Mouse (Mus musculus) lung, embryonic 16.5 days (tissue): ENCODE measurements at regions not wholly inside any gene's neighbourhood (a gene's known extent, or its start where the extent isn't known, plus 50 kb on each side); places are given as distances from the start of the nearest gene placed in this dataset.

Source experiments
- ATAC-seq: fragments of 200-750 bp; cut with Nextera tagmentation; 2 replicates; pipeline ENCODE4 v1.8.0; 2017; ENCODE audit warnings: low read depth, mild to moderate bottlenecking, moderate library complexity
- H3K27ac ChIP-seq: fragments of 300-500 bp; sonication (generic); 2 replicates; pipeline ENCODE4 v1.5.1; 2014; ENCODE audit warnings: mild to moderate bottlenecking, control low read depth, low read length
- H3K27me3 ChIP-seq: fragments of 300-500 bp; sonication (generic); 2 replicates; pipeline ENCODE4 v1.6.1; 2014; ENCODE audit warnings: low read depth, low read length, mixed read lengths; ENCODE audit not compliant: control insufficient read depth, insufficient read depth
- H3K36me3 ChIP-seq: fragments of 300-500 bp; sonication (generic); 2 replicates; pipeline ENCODE4 v1.6.1; 2014; ENCODE audit warnings: low read length; ENCODE audit not compliant: control insufficient read depth, insufficient read depth
- H3K4me1 ChIP-seq: fragments of 300-500 bp; sonication (generic); replicated peaks from 2 replicates; pipeline ENCODE4 v1.6.1; 2014; ENCODE audit warnings: low read length, mixed read lengths; ENCODE audit not compliant: control insufficient read depth, insufficient read depth
- H3K4me2 ChIP-seq: fragments of 300-500 bp; sonication (generic); 2 replicates; pipeline ENCODE4 v1.6.1; 2014; ENCODE audit warnings: low read depth, low read length, control low read depth
- H3K4me3 ChIP-seq: fragments of 300-500 bp; sonication (generic); 2 replicates; pipeline ENCODE4 v1.5.1; 2014; ENCODE audit warnings: mild to moderate bottlenecking, low read length, control low read depth
- H3K9ac ChIP-seq: fragments of 300-500 bp; sonication (generic); 2 replicates; pipeline ENCODE4 v1.6.1; 2014; ENCODE audit warnings: low read length, control low read depth
- H3K9me3 ChIP-seq: fragments of 300-500 bp; sonication (generic); 2 replicates; pipeline ENCODE4 v1.6.1; 2016; ENCODE audit warnings: low read length; ENCODE audit not compliant: control insufficient read depth
- WGBS: fragments of 180-500 bp; shearing (Covaris S2); extraction: QIAGEN DNeasy Blood & Tissue Kit; methylation state at CpG from one replicate; pipeline ENCODE4 v1.1.7; 2014; 5-methylcytosine and 5-hydroxymethylcytosine counted together

DNA sequence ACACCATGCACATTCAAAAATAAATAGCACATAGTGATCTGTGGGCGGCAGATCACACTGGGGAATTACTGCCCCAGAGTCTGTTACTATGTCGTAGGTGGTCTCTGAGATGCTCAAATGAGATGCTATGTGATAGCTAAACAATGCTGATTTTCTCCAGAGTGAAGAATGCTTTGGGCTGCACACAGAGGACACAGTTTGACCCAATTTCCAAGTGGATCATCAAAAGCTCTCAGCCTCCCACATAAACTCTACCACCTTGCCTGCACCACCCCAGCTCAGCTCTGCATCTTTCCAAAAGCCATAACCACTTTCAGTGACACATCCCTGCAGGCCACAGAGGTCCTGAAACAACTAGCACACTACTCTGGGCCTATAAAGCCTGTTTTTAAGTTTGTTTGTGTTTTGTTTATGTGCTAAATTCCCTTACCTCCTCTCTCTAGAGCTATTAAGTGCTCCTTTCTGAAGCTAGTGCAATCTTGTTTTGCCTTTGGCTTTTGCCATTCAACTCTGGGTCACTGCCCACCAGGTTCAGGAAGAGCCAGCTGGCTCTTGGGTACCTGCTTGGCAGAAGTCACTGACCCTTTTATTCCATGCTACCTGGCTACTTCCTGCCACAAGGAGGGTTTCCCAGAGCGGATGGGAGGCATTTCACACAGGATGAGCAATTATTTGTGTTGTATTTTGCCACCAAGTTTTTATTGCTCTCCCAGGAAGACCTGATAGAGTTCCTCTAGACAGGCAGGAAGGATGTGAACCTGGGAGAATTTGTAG lies 73.3 kb upstream of the 2610301B20Rik start:
- no peaks in the 10 kb centered on the region for H3K9me3 ChIP-seq
- H3K4me1 ChIP-seq: no peaks in the 10 kb centered on the region
- H3K4me2 ChIP-seq: no peak overlapping the region
- WGBS: 74% methylated on average over 3 of the region's 3 CpGs
- no peak overlapping the region for H3K4me3 ChIP-seq
- H3K36me3 ChIP-seq: no peaks in the 10 kb centered on the region
- H3K27ac ChIP-seq: no peak overlapping the region
- no peak for ATAC-seq
- H3K27me3 ChIP-seq: no peaks in the 10 kb centered on the region
- H3K9ac ChIP-seq: no peak overlapping the region

DNA sequence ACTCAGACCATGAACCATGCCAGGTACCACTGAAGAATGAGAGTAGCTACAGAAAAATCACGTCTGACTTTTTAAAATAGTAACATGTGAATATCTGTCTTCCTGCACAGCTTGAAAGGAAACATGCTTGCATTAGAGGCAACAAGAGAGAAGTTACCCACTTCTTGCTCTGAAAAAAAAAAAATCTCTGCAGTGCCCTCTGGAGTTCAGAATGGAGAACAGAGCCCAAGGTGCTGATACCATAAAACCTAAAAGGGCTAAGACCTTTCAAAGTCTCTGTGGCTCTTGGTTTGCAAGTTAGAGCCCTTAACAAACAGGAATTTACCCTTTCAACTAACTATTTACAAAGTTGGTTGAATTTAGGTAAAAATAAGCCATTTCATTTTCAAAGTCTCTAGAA lies 69.6 kb upstream of the 2610301B20Rik start:
- H3K4me1 ChIP-seq: no peaks in the 10 kb centered on the region
- H3K36me3 ChIP-seq: no peaks in the 10 kb centered on the region
- H3K27ac ChIP-seq: no peak overlapping the region
- WGBS: 18% methylated on average over 1 of the region's 1 CpGs
- no peaks in the 10 kb centered on the region for H3K9me3 ChIP-seq
- no peak overlapping the region for H3K9ac ChIP-seq
- no peak for ATAC-seq
- H3K27me3 ChIP-seq: no peaks in the 10 kb centered on the region
- no peak overlapping the region for H3K4me2 ChIP-seq
- H3K4me3 ChIP-seq: no peak overlapping the region

DNA sequence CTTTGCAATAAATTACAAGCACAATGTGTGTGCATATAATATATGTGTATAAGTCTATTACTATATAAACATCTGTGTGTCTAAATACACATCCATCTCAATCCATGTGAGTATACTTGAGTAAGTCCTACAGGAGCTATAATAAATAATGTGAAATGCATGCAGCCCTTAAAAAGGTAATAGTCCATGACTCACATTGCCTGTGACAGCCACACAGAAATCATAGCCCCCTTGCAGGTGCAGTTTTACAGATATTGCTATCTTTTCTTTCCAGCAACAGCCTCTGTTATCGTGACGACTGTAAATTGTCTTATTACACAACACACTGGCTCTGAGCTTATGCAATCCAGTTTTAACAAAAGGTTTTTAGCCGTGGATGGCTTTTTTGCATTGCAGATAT lies 67.0 kb upstream of the 2610301B20Rik start:
- no peak for ATAC-seq
- Histone ChIP-seq H3K4me1 (no peaks in the 10 kb centered on the region), H3K27me3 (no peaks in the 10 kb centered on the region), H3K9ac (no peak overlapping the region), H3K4me2 (no peak overlapping the region), H3K9me3 (no peaks in the 10 kb centered on the region), H3K4me3 (no peak overlapping the region), H3K27ac (no peak overlapping the region), H3K36me3 (no peaks in the 10 kb centered on the region)
- 62% methylated on average over 3 of the region's 3 CpGs for WGBS

DNA sequence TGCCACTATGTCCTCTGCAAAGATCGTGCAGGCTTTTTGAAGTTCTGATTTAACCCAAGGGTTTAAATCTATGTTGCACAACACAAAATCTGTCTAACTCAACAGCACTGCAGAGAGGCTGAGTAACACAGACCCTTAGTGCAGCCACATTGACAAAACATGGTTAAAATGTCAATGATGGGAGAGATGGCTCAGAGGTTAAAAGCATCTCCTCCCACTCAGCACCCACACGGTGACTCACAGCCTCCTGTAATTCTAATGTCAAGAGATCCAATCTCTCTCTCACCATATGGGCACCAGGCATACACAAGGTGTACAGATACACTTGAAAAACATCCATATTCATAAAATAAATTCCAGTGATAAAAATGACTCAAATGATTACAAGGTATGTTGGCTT lies 61.4 kb upstream of the 2610301B20Rik start:
- WGBS: 80% methylated on average over 2 of the region's 2 CpGs
- Histone ChIP-seq H3K36me3 (no peaks in the 10 kb centered on the region), H3K9me3 (no peaks in the 10 kb centered on the region), H3K27me3 (no peaks in the 10 kb centered on the region), H3K4me2 (no peak overlapping the region), H3K4me3 (no peak overlapping the region), H3K9ac (no peak overlapping the region), H3K27ac (no peak overlapping the region), H3K4me1 (no peaks in the 10 kb centered on the region)
- ATAC-seq: no peak
